Mouse (Mus musculus) megakaryocyte progenitor cell, adult 5-6 weeks (primary cell): ENCODE data around the gene Col11a2. TPM values are rescaled to one million over a fixed set of nuclear protein-coding genes. Genes with fewer than 3 reads are reported as not detected.

ENCODE experiments used
- ATAC-seq: replicated peaks from 2 replicates; pipeline ENCODE4 v1.8.0; 2016; ENCODE audit warnings: mild to moderate bottlenecking, moderate TSS enrichment, inconsistent platforms; ENCODE audit not compliant: poor library complexity
- total RNA-seq, 2 experiments: library from RNA; stranded (forward) in 1 of 2; stranded (reverse) in 1 of 2; fragments of 157-497, 149-512 nt in 1 of 2; fragments of 200-1000 nt in 1 of 2; gene quantifications; 2 replicates each; pipeline versions ENCODE4 v1.2.3 to v1.2.4; 2015 to 2017

Col11a2 gene
- total RNA-seq, 2 experiments from 2014 or later: 0.94 to 3.1 TPM

DNA sequence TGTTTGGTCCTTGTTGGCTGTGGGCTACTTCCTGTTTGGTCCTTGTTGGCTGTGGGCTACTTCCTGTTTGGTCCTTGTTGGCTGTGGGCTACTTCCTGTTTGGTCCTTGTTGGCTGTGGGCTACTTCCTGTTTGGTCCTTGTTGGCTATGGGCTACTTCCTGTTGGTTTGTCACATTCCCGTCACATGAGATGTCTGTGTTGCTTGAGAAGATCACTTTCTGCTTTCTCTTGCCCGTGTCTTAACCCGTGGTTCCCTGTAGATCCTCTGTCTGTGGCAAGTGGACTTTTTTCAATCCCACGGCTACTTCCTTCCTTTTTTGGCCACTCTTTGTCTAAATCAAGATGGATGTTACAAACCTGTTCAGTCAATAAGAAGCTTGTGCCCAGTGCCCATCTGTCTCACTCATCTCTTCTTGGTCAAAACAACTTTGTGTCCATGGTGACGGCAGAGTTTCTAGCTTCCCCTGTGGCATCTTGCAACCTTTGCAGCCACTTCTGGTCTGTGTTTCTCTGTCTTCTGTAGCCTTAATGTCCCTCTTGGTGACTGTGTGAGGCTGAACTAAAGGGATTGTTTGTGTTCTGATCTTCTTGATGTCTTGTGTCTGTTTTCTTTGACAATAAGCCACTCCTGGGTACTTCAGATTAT, 8.3 kb downstream of the Col11a2 start:
- peak; percentile 69 for ATAC-seq

DNA sequence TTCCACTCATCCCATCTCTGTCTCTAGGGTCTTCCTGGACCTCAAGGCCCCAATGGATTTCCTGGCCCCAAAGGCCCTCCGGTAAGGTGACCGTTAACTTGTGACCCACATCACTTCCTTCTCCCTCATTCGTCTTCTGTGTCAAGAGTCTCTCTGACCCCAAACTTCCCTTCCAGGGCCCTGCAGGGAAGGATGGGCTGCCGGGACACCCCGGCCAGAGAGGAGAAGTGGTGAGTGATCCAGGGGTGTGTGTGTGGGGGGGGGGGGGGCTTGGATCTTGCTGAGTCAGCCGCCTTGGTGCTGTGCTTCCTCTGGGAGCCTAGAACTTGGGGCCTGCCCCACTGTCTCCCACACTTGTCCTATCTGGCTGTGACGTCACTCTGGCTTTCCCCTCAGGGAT, 18.0 kb downstream of the Col11a2 start:
- ATAC-seq: peak; percentile 88

DNA sequence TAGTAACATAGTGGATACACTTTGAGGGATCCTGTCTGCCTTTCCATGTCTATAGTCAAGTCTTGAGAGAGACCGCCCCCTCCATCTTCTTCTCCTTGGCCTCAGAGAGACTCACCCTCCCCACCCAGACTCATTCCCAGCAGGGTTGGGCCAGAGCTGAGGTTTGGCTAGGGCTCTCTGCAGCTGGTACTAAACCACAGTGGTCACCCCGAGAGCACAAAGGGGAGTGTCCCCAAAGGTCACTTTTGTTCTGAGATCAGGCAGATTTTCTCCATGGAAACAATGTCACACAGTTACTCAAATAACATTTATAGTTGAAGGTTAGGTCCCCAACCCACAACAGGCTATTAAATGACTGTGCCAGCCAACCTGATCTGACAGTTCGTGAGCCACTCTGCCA, 29.6 kb downstream of the Col11a2 start:
- no peak for ATAC-seq

DNA sequence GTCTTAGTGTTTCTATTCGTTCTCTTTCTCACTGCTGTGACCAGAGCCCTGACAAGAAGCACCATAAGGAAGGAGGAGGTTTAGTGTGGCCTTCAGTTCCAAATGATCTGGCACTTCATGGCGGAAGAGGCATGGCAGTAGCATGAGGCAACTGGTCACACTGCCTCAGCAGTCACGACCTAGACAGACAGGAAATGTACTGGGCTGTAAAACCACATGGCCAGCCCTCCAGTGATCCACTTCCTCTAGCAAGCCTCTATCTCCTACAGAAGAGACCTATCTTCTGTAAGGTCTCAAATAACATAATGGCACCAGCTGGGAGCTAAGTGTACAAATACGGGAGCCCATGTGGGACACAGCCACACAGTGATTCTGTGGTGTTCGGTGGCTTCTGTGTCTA, 32.9 kb downstream of the Col11a2 start:
- peak; percentile 71 for ATAC-seq

DNA sequence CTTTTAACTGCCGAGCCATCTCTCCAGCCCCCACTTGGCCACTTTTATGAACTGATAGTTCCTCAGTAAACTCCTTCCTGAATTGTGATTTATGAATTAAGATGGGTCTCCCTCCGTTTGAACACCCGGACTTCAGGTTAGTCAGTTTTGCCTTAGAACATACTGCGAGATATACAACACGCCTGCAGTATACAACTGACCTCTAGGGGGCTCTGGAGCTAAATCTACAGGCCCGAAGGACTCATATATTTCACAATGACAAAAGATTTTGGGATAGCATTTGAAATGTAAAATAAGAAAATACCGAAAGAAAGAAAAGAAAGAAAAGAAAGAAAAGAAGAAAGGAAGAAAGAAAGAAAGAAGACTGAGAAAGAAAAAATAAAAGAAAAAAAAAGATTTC, 36.0 kb downstream of the Col11a2 start:
- ATAC-seq: peak; percentile 51; the same call in 1 of the 2 replicates

DNA sequence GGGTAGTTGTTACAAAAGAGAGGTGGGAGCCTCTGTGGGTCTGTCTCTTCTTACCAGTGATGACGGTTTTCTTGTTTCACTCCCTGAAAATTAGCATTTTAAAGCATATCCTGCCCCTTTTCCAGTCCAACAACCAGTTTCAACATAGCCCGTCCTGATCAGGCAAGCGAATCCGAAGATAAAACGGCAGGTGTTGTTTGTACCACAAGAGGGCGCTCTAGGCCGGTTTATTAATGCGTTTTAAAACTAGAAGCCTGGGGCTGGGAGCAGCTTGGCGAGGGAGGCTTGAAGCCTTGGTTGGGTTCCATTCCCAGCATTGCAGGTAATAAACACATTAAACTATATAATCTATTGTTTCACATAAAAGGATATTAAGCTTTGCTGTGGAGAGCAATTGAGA, 38.3 kb downstream of the Col11a2 start:
- ATAC-seq: peak; percentile 70

DNA sequence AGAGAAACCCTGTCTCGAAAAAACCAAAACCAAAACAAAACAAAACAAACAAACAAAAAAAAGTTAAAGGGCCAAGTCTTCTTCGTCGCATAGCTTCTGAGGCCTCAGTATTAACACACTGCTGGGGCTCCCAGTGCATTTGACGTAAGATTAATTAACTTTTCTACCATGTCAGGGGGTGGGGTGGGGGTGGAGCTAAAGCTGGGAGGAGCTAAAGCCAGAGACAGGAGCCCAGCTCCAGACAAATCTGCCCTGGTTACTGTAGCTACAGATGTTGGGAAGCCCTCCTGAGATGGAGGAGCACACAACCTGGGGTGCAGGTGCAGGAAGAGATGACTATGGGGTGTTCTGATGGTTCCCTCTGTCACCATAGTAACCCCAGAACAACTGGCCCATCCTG, 38.9 kb downstream of the Col11a2 start:
- peak; percentile 40; the same call in 1 of the 2 replicates for ATAC-seq

DNA sequence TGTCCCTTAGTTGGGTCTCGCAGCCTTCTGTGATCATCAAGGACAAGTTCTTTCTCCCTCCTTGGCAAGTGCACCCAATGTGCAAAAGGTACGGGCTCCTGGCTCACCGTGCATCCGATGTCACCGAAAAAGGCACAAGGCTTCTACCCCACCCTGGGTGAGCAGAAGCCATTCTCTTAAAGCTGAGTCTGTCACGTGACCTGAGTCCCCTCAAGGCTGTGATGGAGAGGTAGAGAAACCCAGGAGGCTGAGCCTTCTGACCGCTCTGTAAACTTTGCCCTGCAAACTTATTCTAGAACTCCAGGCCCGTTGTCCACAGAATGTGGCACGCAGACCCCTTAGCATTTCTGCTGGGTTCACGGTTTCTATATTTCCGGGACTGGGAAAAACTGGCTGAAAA, 39.8 kb downstream of the Col11a2 start:
- ATAC-seq: no peak

DNA sequence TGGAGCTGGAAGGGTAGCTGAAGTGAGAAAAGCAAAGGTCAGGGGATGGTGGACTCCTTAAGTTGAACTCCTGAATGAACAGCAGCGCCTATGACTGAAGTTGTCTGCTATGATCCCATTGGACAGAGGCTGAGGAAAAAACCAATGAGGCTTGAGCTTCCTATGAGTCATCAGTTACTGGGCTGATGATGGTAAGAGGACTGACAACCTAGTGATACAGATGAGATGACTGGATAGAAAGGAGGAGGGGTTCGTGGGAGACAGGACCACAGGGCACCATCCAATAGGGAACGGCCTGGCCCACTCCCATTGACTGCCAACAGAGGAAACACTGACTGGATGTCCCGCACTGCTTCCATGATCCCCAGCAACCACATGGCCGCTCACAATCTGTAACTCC, 40.4 kb downstream of the Col11a2 start:
- peak; percentile 90 for ATAC-seq

DNA sequence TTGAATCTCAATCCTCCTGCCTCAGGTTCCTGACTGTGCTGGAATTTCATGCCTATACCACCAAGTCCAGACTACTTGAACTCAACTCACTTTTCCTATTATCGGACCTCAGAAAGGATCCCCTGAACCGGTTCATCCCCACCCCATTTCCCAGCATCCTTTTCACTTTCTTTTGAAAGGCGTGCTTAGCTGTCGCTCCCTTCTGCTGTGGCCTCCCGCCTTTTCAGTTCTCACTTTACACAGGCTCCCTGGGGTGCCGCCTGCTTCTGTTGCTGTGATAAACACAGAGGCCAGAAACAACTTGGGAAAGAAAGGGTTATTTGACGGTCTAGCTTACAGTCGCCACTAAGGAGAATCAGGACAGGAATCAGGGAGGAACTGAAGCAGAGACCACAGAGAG, 43.9 kb downstream of the Col11a2 start:
- no peak for ATAC-seq

DNA sequence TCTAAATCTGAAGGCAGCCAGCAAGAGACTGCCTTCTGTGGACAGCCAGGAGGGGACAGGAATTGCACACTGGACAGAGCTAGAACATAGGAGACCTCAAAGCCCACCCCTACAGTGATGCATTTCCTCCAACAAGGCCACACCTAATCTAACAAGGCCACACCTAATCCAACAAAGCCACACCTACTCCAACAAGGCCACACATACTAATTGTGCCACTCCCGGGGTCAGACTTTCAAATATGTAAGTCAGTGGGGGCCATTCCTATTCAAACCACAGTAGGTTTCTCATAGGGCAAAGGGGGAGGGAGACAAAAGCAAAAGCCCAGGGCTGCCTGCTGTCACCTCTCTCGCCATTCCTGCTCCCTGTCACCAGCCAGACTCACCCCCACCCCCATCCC, 48.1 kb downstream of the Col11a2 start:
- no peak for ATAC-seq

DNA sequence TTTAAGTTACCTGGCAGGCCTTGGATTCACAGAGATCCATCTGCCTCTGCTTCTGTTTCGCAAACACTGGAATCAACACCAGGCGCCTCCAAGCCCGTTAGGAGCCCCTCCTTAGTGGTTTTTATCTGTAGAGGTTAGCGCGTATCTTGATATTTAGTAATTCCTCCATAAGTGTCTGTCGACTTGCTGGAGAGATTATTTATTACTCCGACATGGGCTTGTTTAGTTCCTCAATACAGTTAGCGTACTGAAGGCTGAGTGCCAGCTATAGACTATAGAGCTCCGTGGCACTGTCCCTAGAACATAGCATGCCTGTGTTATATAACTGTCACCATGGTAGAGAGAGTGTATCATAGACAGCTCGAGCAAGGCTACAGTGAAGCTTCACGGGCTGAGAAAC, 48.9 kb downstream of the Col11a2 start:
- ATAC-seq: peak; percentile 37

DNA sequence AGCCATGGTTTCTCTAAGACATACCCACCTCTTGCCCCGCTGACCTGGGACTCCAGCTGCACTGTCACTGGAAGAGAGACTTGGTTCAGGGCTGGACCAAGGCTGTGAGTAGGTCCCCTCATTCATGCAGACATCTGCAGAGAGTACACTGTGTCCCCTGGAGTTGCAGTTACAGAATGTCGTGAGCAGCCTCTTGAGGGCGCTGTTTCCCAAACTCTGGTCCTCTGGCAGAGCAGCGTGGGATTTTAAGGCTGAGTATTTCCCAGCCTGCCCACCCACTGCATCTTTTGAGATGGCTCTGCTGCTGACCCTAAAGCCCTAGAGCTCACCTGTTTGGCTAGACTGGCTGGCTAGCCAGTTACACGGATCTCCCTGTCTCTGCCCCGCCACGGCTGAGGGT, 51.7 kb downstream of the Col11a2 start:
- peak; percentile 63 for ATAC-seq

DNA sequence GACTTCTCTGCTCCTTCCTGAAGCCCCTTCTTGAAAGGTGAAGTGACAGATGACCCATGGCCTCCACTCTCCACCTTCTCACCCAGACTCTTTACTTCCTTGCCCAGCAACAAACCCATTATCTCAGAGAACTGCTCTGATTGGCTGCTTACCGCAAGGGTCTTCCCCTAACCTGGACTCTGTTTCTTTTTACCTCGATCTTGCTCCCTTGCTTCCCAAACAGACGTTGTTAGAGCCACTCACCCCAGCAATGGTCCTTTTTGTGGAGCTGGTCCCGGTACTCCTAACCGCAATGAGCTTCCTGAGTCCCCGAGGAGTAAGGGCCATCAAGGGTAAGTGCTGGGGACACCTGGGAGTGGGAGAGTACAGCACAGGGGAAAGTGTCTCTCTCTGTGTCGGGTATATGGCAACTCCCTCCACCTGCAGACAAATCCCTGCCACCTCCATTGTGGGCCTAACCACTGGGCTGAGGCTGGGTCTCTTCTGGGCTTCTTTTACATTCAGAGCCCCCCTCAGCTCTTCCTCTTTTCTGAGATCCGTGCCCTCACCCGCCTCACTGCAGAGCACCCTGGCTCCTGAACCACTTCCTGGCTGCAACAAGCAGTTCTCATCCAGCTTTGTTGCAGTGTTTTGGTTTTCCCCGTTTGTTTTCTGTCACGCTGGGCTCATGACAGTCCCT, 53.1 kb downstream of the Col11a2 start, which contains the start of gene H2-Oa:
TSS of gene H2-Oa (plus strand) at position 144 of the 679 bp plus-strand sequence.
- peak; percentile 49 for ATAC-seq

DNA sequence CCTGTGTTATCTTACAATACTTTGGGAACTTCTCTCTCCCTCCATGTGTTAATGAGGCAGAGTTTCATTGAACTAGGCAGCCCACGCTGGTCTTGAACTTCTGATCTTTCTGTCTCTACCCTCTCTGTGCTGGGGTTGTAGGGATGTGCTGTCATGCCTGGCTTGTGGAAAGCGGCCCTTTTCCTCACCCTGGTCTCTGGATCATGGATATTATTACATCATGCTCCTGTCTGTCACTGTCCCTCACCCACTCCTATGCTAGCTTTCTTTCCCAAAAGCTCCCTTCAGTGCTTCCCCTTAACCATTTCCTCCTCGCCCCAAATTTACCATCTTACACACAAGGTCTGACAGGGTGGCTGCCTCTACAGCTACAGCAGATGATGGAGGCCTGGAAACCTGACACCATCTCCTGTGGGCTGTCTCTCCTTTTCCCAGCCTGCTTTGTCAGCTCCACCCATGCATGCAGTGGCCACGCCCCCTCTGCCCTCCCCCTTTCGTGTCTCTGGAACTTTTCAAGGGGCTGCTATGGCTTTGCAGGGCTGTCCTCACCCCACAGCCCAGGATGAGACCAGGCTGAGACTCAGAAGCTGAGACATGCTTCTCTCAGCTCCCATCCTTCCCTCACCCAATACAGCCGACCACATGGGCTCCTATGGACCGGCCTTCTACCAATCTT, 54.1 kb downstream of the Col11a2 start:
- ATAC-seq: peak; percentile 64

DNA sequence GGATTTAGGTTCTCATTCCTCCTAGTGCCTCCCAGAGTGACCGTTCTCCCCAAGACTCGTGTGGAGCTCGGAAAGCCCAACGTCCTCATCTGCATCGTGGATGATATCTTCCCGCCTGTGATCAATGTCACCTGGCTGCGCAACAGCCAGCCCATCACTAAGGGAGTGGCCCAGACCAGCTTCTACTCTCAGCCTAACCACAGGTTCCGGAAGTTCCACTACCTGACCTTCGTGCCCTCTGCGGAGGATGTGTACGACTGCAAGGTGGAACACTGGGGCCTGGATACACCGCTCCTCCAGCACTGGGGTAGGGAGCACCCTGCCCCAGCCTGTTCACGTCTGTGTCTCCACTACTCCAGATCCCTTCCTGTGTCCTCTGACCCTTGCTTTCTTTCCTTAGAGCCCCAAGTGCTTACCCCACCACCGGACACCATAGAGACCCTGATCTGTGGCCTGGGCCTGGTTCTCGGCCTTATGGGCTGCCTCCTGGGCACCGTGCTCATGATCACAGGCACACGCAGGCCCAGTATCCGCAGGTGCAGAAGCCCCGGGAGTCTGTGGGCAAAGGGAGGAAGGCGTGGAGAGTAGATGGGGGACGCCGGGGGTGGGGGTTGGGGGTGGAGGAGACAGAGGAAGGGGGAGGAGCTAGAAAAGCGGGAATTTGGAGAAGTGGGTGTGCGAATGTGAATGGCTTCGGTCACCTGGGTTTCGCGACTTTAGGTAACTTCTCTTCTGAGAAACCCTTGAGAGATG, 55.2 kb downstream of the Col11a2 start:
- ATAC-seq: no peak

DNA sequence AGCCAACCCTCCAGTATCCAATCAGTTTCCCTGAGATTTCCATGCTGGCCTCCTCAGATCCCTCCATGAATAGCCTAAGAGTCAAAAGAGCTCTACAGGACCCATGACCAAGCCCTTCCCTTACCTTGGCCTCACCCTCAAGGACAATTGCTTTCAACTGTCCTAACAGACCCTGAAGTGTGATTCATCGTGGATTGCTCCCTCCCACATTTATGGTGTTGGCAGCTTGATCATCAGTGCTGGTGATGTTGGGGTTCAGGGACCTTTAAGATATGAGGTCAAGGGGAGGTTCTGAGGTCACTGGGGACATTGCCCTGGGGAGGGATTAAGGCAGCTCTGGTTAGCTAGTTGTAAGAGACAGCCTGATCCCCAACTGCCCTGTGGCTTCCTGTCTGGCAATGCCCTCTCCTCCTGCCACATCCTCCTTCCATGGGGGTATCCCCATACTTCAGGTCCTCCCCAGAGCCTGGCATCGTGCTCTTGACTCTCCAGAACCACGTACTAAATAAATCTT, 57.3 kb downstream of the Col11a2 start:
- ATAC-seq: no peak

DNA sequence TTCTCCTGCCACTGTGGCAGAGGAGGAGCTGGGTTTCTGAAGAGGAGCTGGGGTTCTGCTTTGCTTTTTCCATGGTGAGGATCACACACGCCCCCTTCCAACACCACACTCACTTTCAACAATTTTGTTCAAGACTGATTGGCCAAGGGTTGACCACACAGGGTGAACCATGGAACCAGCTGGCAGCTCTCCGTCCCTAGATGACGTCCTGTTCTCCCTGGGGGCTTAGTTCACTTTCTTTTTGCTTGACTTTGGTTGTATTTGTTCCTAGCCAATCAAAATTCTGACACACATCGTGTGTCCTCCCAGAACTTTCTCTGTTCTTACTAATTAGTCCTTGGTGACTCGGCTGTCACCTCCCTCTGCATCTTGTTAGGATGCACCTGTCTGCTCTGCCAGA, 58.0 kb downstream of the Col11a2 start:
- no peak for ATAC-seq

DNA sequence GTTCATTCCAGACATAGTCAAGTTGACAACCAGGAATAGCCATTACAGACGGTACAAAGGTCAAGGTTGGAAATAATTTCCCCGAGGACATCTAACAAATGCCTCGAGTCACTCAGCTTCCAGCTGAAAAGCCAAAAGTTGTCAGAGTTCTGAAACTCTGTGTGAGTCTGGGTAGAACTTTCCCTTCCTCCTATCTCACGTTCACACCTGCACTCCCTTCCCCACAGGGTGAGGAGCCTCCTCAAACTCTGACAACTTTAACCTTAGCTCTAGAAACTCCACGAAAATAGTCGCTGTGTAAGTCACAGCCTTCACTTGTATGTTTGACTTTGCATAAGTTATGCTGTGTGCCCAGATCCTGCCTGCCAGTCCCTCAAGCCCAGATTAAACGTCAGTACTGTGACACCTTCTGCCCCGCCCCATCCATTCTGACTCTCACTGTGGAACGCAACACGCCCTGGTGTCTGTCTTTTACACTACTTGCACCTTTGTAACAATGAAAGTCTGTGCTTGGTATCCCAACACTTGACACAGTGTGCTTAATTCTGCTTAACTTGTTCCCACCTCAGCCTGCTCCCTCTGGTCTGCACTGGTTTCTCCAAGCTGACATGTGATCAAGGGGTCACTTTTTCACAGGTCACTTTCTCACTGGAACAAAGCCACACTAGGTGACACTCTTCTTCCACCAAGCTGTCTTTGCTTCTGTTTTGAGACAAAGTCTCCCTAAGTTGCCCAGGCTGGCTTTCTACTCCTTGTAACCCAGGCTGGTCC, 59.7 kb downstream of the Col11a2 start:
- peak; percentile 38; the same call in 1 of the 2 replicates for ATAC-seq

DNA sequence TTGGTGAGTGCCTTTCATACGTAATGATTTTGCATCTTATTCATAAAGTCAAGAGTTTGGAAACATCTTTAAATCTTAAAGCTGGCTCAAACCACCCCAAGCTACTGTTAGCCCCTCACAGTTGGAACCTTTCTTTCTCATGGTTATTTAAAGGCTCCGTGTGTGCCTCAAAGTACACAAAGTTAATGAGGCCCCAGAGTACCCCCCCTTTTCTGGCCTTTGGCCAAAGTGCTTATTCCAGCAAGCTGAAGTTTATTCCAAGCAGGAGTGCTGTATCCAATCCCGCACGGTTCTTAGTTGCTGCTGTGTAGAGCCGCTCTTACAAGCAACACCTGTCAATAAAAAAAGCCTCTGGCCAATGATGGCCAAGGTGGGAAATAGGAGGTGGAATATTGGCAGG, 60.3 kb downstream of the Col11a2 start:
- ATAC-seq: no peak
